Mouse (Mus musculus) cerebellum, adult (tissue): ENCODE results near the gene Wipf1.

ENCODE experiments used
- ATAC-seq: cut with Nextera tagmentation; 2 replicates; pipeline ENCODE4 v1.9.2; 2017; ENCODE audit warnings: mild to moderate bottlenecking, moderate library complexity, mixed read lengths; ENCODE audit not compliant: insufficient number of reproducible peaks, low FRiP score, low TSS enrichment

The Wipf1 gene

GRCm38 (mm10) chr2:73475519-73475918 is 54.0 kb downstream of the Wipf1 start:
- no peak for ATAC-seq

GRCm38 (mm10) chr2:73472130-73472529 is 57.4 kb downstream of the Wipf1 start:
- no peak for ATAC-seq

DNA sequence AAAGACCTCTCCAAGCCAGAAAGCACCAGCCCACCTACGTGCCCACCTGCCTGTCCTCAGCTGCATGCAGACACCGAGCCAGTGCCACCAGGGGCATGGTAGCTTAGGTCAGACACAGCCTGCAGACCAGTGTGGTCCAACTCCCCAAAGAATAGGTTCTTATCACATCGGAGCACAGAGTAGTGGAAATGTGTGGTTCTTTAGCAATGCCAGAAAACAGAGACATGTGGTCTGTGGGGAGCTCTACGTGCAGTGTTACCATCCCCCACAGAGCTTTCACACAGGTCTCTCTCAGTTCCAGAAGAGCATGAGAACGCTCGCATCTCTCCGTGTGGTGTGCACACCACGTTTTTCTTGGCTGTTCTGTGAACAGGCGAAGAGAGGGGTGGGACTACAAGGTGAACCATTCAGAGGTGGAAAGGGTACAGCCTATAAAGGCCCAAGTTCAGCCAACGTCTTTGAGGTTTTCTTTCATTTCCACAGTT is 59.3 kb downstream of the Wipf1 start:
- ATAC-seq: no peak

DNA sequence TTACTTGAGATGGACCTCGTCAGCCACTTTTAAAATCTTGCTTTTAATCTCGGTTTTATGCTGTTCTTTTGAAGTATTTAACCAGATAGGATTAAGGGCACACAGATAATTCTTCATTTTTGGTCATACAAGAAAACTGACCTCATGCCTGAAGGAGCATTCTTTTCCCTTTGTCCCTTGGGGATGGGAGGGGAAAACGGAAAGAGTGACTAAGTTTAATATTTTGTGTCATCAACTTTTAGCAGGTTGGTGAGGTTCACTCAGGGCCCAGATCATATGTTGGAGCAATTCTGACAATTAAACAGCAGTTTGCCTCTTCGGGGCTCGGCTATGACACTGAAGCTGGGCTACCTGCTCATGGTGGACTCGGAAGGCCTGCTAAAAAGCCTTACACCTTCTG is 60.0 kb downstream of the Wipf1 start:
- ATAC-seq: no peak

GRCm38 (mm10) chr2:73468993-73469392 is 60.5 kb downstream of the Wipf1 start:
- ATAC-seq: no peak

GRCm38 (mm10) chr2:73467071-73467851 is 62.3 kb downstream of the Wipf1 start:
- no peak for ATAC-seq

- no peak for ATAC-seq
Observed at GRCm38 (mm10) chr2:73466481-73466880, 63.1 kb downstream of the Wipf1 start.

DNA sequence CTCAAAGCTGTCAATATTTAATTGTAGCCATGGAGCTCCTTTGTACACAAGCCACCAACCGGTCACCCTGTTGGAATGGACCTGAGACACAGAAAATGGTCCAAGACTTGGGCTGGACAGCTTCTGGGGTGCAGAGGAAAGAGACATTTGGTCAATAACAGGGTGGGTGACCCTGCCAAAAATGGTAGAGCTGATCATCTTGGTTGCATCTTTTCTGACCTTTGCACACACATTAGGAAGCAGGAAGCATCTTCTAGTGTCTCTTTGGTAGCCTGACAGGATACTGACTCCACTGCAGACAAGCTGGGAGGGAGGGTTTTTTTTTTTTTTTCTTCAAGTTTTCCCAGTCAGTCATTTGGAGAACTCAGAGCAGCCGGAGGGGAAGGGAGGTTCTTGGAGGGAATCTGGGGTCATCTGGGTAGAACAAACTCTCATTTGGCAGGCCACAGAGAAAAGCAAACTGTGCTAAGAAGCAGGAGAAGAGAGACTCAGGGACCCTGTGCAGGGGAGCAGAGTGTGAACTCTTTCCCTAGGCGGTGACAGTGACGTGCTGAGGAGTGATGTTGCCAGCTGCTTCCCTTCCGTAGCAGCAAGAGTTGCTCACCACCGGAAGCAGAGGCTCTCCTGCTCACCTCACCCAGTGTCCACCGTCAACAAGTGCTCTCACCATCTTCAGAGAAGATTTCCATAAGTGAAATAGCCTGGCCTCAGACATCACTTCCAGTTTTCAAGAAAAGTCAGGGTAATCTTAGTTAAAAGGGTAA is 65.9 kb downstream of the Wipf1 start:
- ATAC-seq: no peak

GRCm38 (mm10) chr2:73462757-73463339 is 66.7 kb downstream of the Wipf1 start:
- no peak for ATAC-seq

- no peak for ATAC-seq
Observed at GRCm38 (mm10) chr2:73462265-73462664, 67.3 kb downstream of the Wipf1 start.

DNA sequence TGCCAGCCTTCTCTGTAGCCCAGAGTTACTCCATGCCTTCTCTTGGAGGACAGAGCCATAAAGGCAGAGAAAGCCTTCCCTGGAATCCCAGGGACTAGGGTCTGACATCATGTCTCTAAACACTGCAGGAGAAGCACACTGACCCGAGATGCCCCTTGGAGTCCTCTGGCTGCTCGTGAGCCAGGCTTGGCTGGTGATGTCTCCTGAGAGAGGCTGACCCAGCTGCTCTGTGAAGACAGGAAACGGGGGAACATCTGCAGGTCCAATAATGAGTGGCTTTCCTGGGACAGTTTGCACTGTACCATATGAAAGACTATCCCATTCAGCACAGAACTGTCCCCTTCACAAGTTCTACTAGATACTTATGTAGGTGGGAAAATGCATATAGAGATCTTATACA is 69.4 kb downstream of the Wipf1 start:
- ATAC-seq: no peak

DNA sequence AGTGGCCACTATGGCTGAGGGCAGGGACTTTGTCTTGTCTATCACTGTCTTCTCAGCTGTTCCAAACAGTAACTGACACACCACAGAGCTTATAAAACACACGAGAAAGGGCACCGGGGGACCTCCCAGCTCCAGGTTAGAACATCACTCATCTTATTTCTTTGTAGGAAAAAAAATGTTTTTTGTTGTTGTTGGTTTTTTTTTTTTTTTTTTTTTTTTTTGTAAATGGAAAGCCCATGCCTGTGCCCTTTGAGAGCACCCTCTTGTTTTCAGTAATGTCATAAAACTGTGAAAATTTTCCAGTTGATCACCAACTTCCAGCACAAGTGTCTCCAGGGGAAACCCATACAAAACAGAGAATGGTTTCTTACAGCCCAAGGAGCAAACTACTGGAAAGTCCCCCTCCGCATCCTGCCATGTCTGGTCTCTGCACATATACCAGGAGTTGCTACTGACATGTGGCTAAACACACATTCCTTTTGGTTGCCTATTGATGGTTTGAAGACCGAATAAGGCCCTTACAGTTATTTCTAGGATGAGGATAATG is 69.9 kb downstream of the Wipf1 start:
- no peak for ATAC-seq

GRCm38 (mm10) chr2:73456886-73457285 is 72.6 kb downstream of the Wipf1 start:
- no peak for ATAC-seq

DNA sequence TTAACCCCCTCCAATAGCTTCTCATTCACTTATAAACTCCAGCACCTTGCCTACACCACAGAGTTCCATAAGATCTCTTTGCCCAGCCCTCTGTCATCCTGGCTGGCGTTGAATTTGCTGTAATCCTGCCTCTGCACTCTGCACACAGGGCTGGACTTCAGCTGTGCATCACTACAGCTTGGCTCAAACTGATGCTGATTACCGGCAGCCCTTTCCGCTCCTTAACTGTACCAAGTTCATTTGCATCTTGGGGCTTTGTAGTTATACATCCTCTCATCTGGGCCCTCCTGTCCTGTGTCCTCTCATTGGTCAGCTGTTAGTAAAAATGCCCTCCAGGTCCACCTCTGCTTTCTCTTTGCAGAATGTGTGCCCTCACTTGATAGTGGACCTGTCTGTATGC is 73.4 kb downstream of the Wipf1 start:
- ATAC-seq: no peak

DNA sequence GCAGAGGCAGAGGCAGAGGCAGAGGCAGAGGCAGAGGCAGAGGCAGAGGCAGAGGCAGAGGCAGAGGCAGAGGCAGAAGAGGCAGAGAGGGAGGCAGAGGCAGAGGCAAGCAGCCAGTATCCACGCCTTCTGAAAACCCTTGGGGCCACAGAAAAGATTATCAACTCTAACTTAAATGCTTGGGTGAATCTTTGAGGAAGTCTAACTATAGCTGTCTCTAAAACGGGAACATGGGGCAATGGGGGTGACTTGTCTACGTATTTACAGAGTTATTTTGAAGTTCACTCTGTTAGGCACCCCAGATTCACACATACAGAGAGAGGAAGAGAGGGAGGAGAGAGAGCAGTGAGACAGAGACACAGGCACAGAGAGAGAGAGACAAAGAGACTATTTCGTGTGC is 74.0 kb downstream of the Wipf1 start:
- ATAC-seq: no peak

- no peak for ATAC-seq
Observed at GRCm38 (mm10) chr2:73454682-73455081, 74.9 kb downstream of the Wipf1 start.

- no peak for ATAC-seq
Observed at GRCm38 (mm10) chr2:73454186-73454585, 75.3 kb downstream of the Wipf1 start.

DNA sequence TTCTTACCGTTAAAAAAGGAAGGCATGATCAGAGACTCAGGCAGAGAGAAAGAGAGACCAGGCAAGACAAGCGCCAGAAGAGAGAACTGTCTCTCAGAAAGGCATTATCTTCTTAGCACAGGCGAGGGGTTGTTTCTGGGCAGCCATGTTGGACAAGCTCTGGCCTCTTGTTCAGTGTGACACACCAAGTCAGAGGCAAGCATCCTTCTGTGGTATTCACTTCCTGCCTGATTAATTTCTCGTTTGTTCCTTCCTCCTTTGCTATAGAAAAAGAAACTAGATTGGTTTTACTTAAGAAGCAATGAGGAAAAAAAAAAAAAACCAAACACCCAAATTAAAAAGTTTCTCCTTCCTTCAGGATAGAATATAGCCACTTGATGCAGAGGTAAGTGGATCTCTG is 75.8 kb downstream of the Wipf1 start:
- ATAC-seq: no peak

DNA sequence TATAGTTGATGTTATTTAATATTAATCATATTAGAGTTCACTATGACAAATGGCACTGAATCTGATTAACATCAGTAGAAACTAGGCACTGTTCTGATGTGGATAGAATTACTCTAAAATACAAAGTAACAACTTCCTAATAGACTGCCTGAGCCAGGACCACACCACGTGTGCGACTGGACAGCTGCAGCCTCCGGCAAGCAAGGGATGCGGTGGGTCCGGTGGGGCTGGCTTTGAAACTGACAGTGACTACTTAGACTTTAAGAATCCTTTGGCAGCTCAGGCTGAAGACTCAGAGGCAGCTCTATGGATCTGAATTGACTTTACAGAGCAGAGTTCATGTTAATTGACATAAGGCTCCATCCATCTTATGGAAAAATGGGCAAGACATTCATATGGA is 76.4 kb downstream of the Wipf1 start:
- no peak for ATAC-seq

DNA sequence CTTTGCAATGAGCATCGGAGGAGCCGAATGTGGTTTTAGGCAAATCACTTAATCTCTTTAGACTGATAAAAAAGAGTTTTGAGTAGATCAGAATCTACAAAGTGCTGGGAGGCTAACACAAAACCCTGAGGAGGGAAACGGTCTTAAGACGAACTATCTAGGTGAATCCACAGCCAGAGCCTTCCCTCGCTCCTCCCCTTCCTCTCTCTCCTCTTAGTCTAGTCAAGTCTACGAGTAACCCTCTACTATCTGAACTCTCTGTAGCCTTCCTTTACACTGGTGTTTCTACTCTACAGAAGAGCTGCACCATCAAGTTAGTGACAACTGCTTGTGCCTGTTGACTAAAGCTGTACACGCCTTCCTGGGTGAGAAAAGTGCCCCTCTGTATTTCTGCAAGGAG is 77.0 kb downstream of the Wipf1 start:
- no peak for ATAC-seq

DNA sequence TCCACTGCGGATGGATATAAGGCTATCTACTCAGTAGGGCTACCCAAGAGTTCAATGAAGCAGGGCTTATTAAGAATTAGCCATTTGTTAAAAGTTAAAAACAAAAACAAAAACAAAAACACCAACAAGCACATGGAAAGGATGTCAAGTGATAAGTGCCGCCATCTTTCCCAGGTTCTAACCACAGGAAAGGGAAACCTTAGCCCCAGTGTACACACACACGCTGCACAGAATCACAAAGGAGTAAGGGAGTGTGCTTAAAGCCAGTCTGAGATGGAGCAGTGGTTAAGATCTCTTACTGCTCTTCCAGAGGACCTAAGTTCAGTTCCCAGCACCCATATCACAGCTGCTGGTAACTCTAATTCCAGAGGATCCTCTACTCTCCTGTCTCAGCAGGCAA is 78.0 kb downstream of the Wipf1 start:
- ATAC-seq: no peak
